Mouse (Mus musculus) neural tube, embryonic 10.5 days (tissue): ENCODE data around the gene Rps6ka2.
"Not testable (repeated sequence)": the region's sequence is repeated elsewhere in the genome, so short reads cannot be mapped to it uniquely, and the experiment has no call there.

Experiments used
- DNase-seq: peaks from one replicate; pipeline ENCODE4 v3.0.0-alpha.2; 2017; ENCODE audit warnings: low spot score; ENCODE audit errors: extremely low spot score

The Rps6ka2 gene

DNA sequence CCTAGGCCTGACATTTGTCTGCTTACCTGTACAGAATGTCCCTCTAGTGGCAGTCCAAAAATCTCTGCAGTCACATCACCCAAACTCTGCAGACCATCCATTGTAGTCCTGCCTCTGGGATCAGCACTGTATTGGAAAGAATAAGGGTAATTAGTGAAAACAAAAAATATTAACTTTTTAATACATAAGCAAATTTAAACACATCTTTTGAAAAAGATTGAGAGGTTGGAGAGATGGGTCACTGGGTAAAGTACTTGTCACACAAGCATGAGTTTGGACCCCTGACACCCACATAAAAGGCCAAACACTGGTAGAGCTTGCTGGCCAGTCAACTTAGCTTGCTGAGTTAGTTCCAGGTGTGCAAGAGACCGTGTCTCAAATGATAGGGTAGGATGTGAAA is 182.7 kb downstream of the Rps6ka2 start, which contains the start of gene Ttll2:
Gene Ttll2, minus strand, starts transcription at position 101 of the 400 bp plus-strand sequence.
- DNase-seq = not testable (repeated sequence)
